Mouse (Mus musculus) NIH3T3 (cell line): Measurements from ENCODE around the gene Fanca.
"Not testable (repeated sequence)": the region's sequence is repeated elsewhere in the genome, so short reads cannot be mapped to it uniquely, and the experiment has no call there.

Source experiments
- DNase-seq: peaks from one replicate; pipeline ENCODE4 v3.0.0-alpha.2; 2012; ENCODE audit warnings: low read depth

Gene Fanca

GRCm38 (mm10) chr8:123233300-123233699, 85.1 kb downstream of the Fanca start:
- DNase-seq: no peak

- no peak for DNase-seq
Observed at GRCm38 (mm10) chr8:123232553-123232952, 85.8 kb downstream of the Fanca start.

GRCm38 (mm10) chr8:123231742-123232141, 86.6 kb downstream of the Fanca start:
- DNase-seq: peak; percentile 38

- not testable (repeated sequence) for DNase-seq
Observed at GRCm38 (mm10) chr8:123230326-123230725, 88.0 kb downstream of the Fanca start.

- no peak for DNase-seq
Observed at GRCm38 (mm10) chr8:123228416-123228815, 90.0 kb downstream of the Fanca start.

- DNase-seq: peak; percentile 95
Observed at GRCm38 (mm10) chr8:123224278-123225266, 93.8 kb downstream of the Fanca start, which contains the start of gene Cdk10. Cdk10 (plus strand) TSS chr8:123224842.

- DNase-seq: peak; percentile 91
Observed at GRCm38 (mm10) chr8:123220917-123221316, 97.5 kb downstream of the Fanca start.
